Comparison of ENCODE assay signal across 11 mouse cellular contexts in the genomic region with DNA sequence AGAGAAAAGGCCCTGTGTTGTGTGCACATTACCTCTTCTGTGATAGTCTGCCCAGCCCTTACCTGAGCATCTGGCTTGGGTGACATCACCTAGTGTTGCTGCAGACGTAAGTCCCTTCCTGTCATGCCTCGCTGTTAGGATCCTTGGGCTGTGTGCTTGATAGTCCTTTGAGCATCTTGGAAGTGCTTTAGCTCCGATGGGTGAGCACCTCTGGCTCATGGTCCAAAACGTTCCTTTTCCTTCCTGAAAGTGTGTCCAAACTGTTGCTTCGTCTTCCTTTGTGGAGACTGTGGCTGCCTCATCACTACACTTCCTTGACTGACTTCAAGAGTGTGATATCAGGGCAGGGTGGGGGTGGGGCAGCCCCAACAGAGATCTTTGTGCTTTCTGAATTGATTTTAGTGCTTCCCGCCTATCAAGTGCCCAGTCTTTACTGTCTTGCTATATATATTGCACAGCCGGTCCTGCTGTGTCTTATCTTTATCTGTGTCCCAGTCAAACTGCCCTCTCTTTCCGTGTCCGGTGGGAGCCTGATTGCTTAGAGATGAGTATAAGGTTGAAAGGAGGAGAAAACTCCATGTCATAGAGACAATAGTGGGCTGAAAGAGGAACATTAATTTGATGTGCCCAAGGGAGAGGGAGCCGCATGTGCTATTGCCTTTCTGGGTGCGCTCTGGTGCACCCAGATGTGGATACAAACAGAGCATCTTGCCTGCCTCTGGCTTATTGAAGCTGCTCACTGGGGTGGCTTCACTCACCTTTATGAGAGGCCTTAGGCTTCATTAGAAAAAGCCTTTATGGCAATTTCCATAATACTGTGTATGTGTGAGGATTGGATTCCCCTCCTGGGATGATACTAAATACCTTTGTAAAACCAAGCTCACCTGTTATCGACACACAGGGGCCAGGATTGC.
DNase-seq lines count a peak whose midpoint lies in the region; ATAC-seq and TF ChIP-seq lines count a peak whose summit lies in the region.
"Had no signal": no experiment of that assay in that cellular context is flagged by ENCODE, and none has a peak within 500 bp of the region (broad histone marks: within the 10 kb centered on the region; RNA-seq: fewer than 3 reads in every experiment).

No protein-coding gene starts in this region.

- DNase-seq in kidney, adult 8-10 months = no peak
- DNase-seq in CH12.LX (ENCODE audit: extremely low read depth) = peak; percentile 35
- DNase-seq in spleen, postnatal 36 days (ENCODE audit: low spot score in 2 of 2) = no peak
- DNase-seq in retina, embryonic 14.5 days (ENCODE audit: low spot score) = no peak
- DNase-seq in testis, postnatal 10 days (ENCODE audit: low spot score) = no peak
- DNase-seq: kidney, adult 18-20 months; lung, postnatal 10 days had no signal

- no peak for ATAC-seq in kidney, embryonic 16.5 days (ENCODE audit: low FRiP score, low TSS enrichment)
- peak; percentile 40 for ATAC-seq in hindbrain, embryonic 13.5 days (ENCODE audit: low FRiP score)
- ATAC-seq in liver, embryonic 15.5 days (ENCODE audit: insufficient read depth) = no peak

- TF ChIP-seq CTCF in CH12.LX (conservative IDR thresholded peaks at IDR 0.05 in 1 of 2, IDR thresholded peaks at IDR 0.05 in 1 of 2; ENCODE audit: low read depth in 2 of 2, low read length in 2 of 2) = no peak

- H3K27me3 ChIP-seq in kidney, embryonic 16.5 days (ENCODE audit: insufficient read depth, low read length) = no peaks in the 10 kb centered on the region
- H3K27me3 ChIP-seq in CH12.LX (replicated peaks) = no peaks in the 10 kb centered on the region
- no peaks in the 10 kb centered on the region for H3K27me3 ChIP-seq in hindbrain, embryonic 13.5 days
- no peaks in the 10 kb centered on the region for H3K27me3 ChIP-seq in liver, embryonic 15.5 days

- in situ Hi-C loops in CH12.LX (cut with MboI; ENCODE audit: low pct_ligation_motif_present, low pct_unique_long_range_greater_than_20kb, low sequenced_read_pairs) = no loop called here

- no peak overlapping the region for H3K9ac ChIP-seq in kidney, embryonic 16.5 days (replicated peaks; ENCODE audit: low read length)
- H3K9ac ChIP-seq in CH12.LX (ENCODE audit: insufficient read depth, low read depth) = no peak overlapping the region
- H3K9ac ChIP-seq in hindbrain, embryonic 13.5 days = no peak overlapping the region
- no peak overlapping the region for H3K9ac ChIP-seq in liver, embryonic 15.5 days

- H3K79me2 ChIP-seq in CH12.LX (replicated peaks; ENCODE audit: control insufficient read depth, extremely low read depth, insufficient read depth, poor library complexity, severe bottlenecking) = peaks cover 99% of the 10 kb centered on the region

- H3K27ac ChIP-seq in kidney, embryonic 16.5 days (ENCODE audit: low read length) = peak overlapping the region; percentile 11; the same call in 1 of the 2 replicates
- H3K27ac ChIP-seq in CH12.LX (ENCODE audit: insufficient read depth, low read depth) = peak overlapping the region; percentile 54
- H3K27ac ChIP-seq in hindbrain, embryonic 13.5 days = peak overlapping the region; percentile 66
- 0 out of 2 replicates have a peak overlapping the region, but pooled peaks have one; percentile 1 for H3K27ac ChIP-seq in liver, embryonic 15.5 days (replicated peaks)

- 58% methylated on average over 12 of the region's 12 CpGs for WGBS in kidney, embryonic 16.5 days
- 53% methylated on average over 12 of the region's 12 CpGs for WGBS in hindbrain, embryonic 13.5 days
- WGBS in liver, embryonic 15.5 days (ENCODE audit: insufficient replicate concordance) = 39% methylated on average over 12 of the region's 12 CpGs

- TF ChIP-seq EP300 in CH12.LX (IDR thresholded peaks at IDR 0.05; ENCODE audit: low read length) = no peak

- peaks cover 20% of the 10 kb centered on the region for H3K4me1 ChIP-seq in kidney, embryonic 16.5 days (ENCODE audit: insufficient read depth, low read length)
- H3K4me1 ChIP-seq in CH12.LX (ENCODE audit: control insufficient read depth in 1 of 2, insufficient read depth in 2 of 2) = peaks cover 46 to 98% of the 10 kb centered on the region in 2 experiments
- H3K4me1 ChIP-seq in hindbrain, embryonic 13.5 days (replicated peaks) = peaks cover 16% of the 10 kb centered on the region
- H3K4me1 ChIP-seq in liver, embryonic 15.5 days (replicated peaks) = peaks cover 32% of the 10 kb centered on the region

- H3K4me2 ChIP-seq in kidney, embryonic 16.5 days (replicated peaks; ENCODE audit: low read depth, low read length) = no peak overlapping the region
- H3K4me2 ChIP-seq in CH12.LX (ENCODE audit: insufficient read depth, low read depth, poor library complexity, severe bottlenecking) = no peak overlapping the region
- no peak overlapping the region for H3K4me2 ChIP-seq in hindbrain, embryonic 13.5 days
- no peak overlapping the region for H3K4me2 ChIP-seq in liver, embryonic 15.5 days

- TF ChIP-seq POLR2A in CH12.LX (IDR thresholded peaks at IDR 0.05; ENCODE audit: low read depth, low read length) = 0 out of 2 replicates have a peak, but pooled peaks have one; percentile 7

- TF ChIP-seq RAD21 in CH12.LX (IDR thresholded peaks at IDR 0.05; ENCODE audit: low read depth, low read length) = no peak

- no peak overlapping the region for H3K4me3 ChIP-seq in kidney, embryonic 16.5 days (ENCODE audit: low read length)
- H3K4me3 ChIP-seq in CH12.LX (replicated peaks in 1 of 3; ENCODE audit: low read depth in 2 of 3, low read length in 2 of 3, poor library complexity in 1 of 3) = no peak overlapping the region
- H3K4me3 ChIP-seq in hindbrain, embryonic 13.5 days = no peak overlapping the region
- H3K4me3 ChIP-seq in liver, embryonic 15.5 days (replicated peaks) = no peak overlapping the region
- H3K4me3 ChIP-seq: erythroblast, embryonic 14.5 days had no signal

- no peaks in the 10 kb centered on the region for H3K9me3 ChIP-seq in kidney, embryonic 16.5 days (ENCODE audit: low read length)
- no peaks in the 10 kb centered on the region for H3K9me3 ChIP-seq in CH12.LX (replicated peaks; ENCODE audit: low read length)
- no peaks in the 10 kb centered on the region for H3K9me3 ChIP-seq in hindbrain, embryonic 13.5 days
- no peaks in the 10 kb centered on the region for H3K9me3 ChIP-seq in liver, embryonic 15.5 days (replicated peaks)

- H3K36me3 ChIP-seq in kidney, embryonic 16.5 days (ENCODE audit: insufficient read depth, low read length) = no peaks in the 10 kb centered on the region
- H3K36me3 ChIP-seq in CH12.LX (replicated peaks in 1 of 2; ENCODE audit: control insufficient read depth in 1 of 2, insufficient read depth in 1 of 2, low read length in 1 of 2) = peaks cover 18 to 89% of the 10 kb centered on the region in 2 experiments
- no peaks in the 10 kb centered on the region for H3K36me3 ChIP-seq in hindbrain, embryonic 13.5 days
- H3K36me3 ChIP-seq in liver, embryonic 15.5 days (replicated peaks) = no peaks in the 10 kb centered on the region

- dilution Hi-C loops in CH12.LX (cut with MboI; ENCODE audit: extremely low pct_ligation_motif_present, extremely low pct_unique_long_range_greater_than_20kb, low sequenced_read_pairs) = no loop called here

TF ChIP-seq in CH12.LX, 34 proteins besides CTCF, POLR2A, EP300 and RAD21:
- TF ChIP-seq SMC3 (IDR thresholded peaks at IDR 0.05; ENCODE audit: low read depth, low read length) = no peak
- 0 out of 2 replicates have a peak, but pooled peaks have one; percentile 22 for TF ChIP-seq POLR2AphosphoS2 (IDR thresholded peaks at IDR 0.05; ENCODE audit: low read depth, low read length)
- TF ChIP-seq SIN3A (IDR thresholded peaks at IDR 0.05; ENCODE audit: low read length) = no peak

Comparison
In these comparisons a context has a peak if more than half of its experiments do, and no peak if none do; other contexts are left out.
1. H3K27ac ChIP-seq: peak in every context shown above with its lines; median percentile 66 in hindbrain, embryonic 13.5 days; 54 in CH12.LX; 11 in kidney, embryonic 16.5 days; 1 in liver, embryonic 15.5 days.